ENCODE assay signal across 23 mouse cellular contexts in genomic region chr17:80241594-80241993, GRCm38 (mm10). TPM values are rescaled to one million over a fixed set of nuclear protein-coding genes. Genes with fewer than 3 reads are reported as not detected.
A peak's percentile ranks its signal among the peaks of the same experiment; 100 is the strongest.
DNase-seq lines count a peak whose midpoint lies in the region; ATAC-seq and TF ChIP-seq lines count a peak whose summit lies in the region.
"Had no signal": no experiment of that assay in that cellular context is flagged by ENCODE, and none has a peak within 500 bp of the region (broad histone marks: within the 10 kb centered on the region; RNA-seq: fewer than 3 reads in every experiment).

No protein-coding gene starts in this region.

- H3K27ac ChIP-seq in liver, postnatal 0 days (ENCODE audit: low read depth) = no peak overlapping the region
- no peak overlapping the region for H3K27ac ChIP-seq in kidney, embryonic 15.5 days
- H3K27ac ChIP-seq: embryonic facial prominence, embryonic 10.5 days; embryonic facial prominence, embryonic 12.5 days; forebrain, embryonic 13.5 days; forebrain, embryonic 15.5 days had no signal

- 85% methylated on average over 9 of the region's 9 CpGs for WGBS in liver, postnatal 0 days (ENCODE audit: insufficient replicate concordance)
- WGBS in kidney, embryonic 15.5 days = 88% methylated on average over 9 of the region's 9 CpGs

- H3K36me3 ChIP-seq in liver, postnatal 0 days (replicated peaks; ENCODE audit: insufficient read depth, low read length) = peaks cover 33% of the 10 kb centered on the region
- peaks cover 82% of the 10 kb centered on the region for H3K36me3 ChIP-seq in kidney, embryonic 15.5 days

- H3K9ac ChIP-seq in liver, postnatal 0 days (replicated peaks) = no peak overlapping the region
- H3K9ac ChIP-seq in kidney, embryonic 15.5 days = no peak overlapping the region
- H3K9ac ChIP-seq: embryonic facial prominence, embryonic 12.5 days; forebrain, embryonic 13.5 days; forebrain, embryonic 15.5 days; forebrain, postnatal 0 days had no signal

- no peaks in the 10 kb centered on the region for H3K27me3 ChIP-seq in liver, postnatal 0 days (ENCODE audit: insufficient read depth, low read length)
- H3K27me3 ChIP-seq in kidney, embryonic 15.5 days = no peaks in the 10 kb centered on the region
- H3K27me3 ChIP-seq: embryonic facial prominence, embryonic 12.5 days; forebrain, embryonic 13.5 days; forebrain, embryonic 15.5 days; Patski had no signal

- no peak overlapping the region for H3K4me2 ChIP-seq in liver, postnatal 0 days (ENCODE audit: low read depth, low read length)
- H3K4me2 ChIP-seq in kidney, embryonic 15.5 days = no peak overlapping the region
- H3K4me2 ChIP-seq: embryonic facial prominence, embryonic 12.5 days; forebrain, embryonic 13.5 days; forebrain, embryonic 15.5 days had no signal

- H3K9me3 ChIP-seq in liver, postnatal 0 days (ENCODE audit: low read length) = no peaks in the 10 kb centered on the region
- no peaks in the 10 kb centered on the region for H3K9me3 ChIP-seq in kidney, embryonic 15.5 days (replicated peaks)
- H3K9me3 ChIP-seq: embryonic facial prominence, embryonic 10.5 days; embryonic facial prominence, embryonic 12.5 days; forebrain, embryonic 13.5 days; forebrain, embryonic 15.5 days; G1E had no signal

- ATAC-seq in liver, postnatal 0 days = no peak
- no peak for ATAC-seq in kidney, embryonic 15.5 days (replicated peaks; ENCODE audit: low FRiP score)
- ATAC-seq: activated CD4-positive, CD25-positive, alpha-beta regulatory T cell, adult 4 months; forebrain, embryonic 13.5 days; forebrain, embryonic 15.5 days; forebrain, postnatal 0 days; Patski had no signal

- no peak for DNase-seq in liver, postnatal 0 days
- DNase-seq in liver = no peak
- DNase-seq in ES-CJ7 (ENCODE audit: low read depth, low spot score) = peak; percentile 36
- DNase-seq in ZHBTc4 (ENCODE audit: low read depth, low spot score) = peak; percentile 19
- no peak for DNase-seq in kidney, postnatal 25 days
- DNase-seq: adrenal gland, adult 8-10 months; adrenal gland, postnatal 14 days; adrenal gland, postnatal 36 days; B cell, adult 2 months; cerebellum, adult 11-12 months; cerebellum, adult 2 months; cerebellum, adult 9-10 months; cerebellum, postnatal 10 days; cerebellum, postnatal 25 days; forebrain, postnatal 0 days had no signal

- 0 out of 2 replicates have a peak, but pooled peaks have one; percentile 9 for TF ChIP-seq CTCF in liver, postnatal 0 days (IDR thresholded peaks at IDR 0.05; ENCODE audit: low read depth)

- H3K4me1 ChIP-seq in liver, postnatal 0 days (ENCODE audit: insufficient read depth) = 0 out of 2 replicates have a peak, but pooled peaks cover 3% of the 10 kb centered on the region
- H3K4me1 ChIP-seq in kidney, embryonic 15.5 days = no peaks in the 10 kb centered on the region
- H3K4me1 ChIP-seq: embryonic facial prominence, embryonic 10.5 days; embryonic facial prominence, embryonic 12.5 days; forebrain, embryonic 13.5 days; forebrain, embryonic 15.5 days had no signal

- no peak for TF ChIP-seq EP300 in liver, postnatal 0 days (IDR thresholded peaks at IDR 0.05; ENCODE audit: low read depth)

- no peak overlapping the region for H3K4me3 ChIP-seq in liver, postnatal 0 days (ENCODE audit: low read depth, low read length)
- H3K4me3 ChIP-seq in kidney, embryonic 15.5 days (replicated peaks) = no peak overlapping the region
- H3K4me3 ChIP-seq: embryonic facial prominence, embryonic 10.5 days; embryonic facial prominence, embryonic 12.5 days; forebrain, embryonic 13.5 days; forebrain, embryonic 15.5 days had no signal

RNA-seq across cellular contexts. Expression of gene Gemin6, which starts 17.4 kb away (rescaled TPM):
- polyA plus RNA-seq in liver, postnatal 0 days (2015; fragmentation: Nextera tagmentation; extraction: Ambion mirVana) = 16.9 and 17.5 TPM in 2 replicates
- 41.0 and 45.1 TPM in 2 replicates for polyA plus RNA-seq in kidney, embryonic 15.5 days (2015; fragmentation: Nextera tagmentation; extraction: Ambion mirVana)

RNA-seq across cellular contexts. Expression of gene Ttc39d, which starts 34.3 kb away (rescaled TPM):
- polyA plus RNA-seq in liver, postnatal 0 days (2015; fragmentation: Nextera tagmentation; extraction: Ambion mirVana) = not detected in 2 replicates
- polyA plus RNA-seq in kidney, embryonic 15.5 days (2015; fragmentation: Nextera tagmentation; extraction: Ambion mirVana) = 0.16 TPM in 1 of 2 replicates, not detected in the other
- polyA plus RNA-seq: activated CD4-positive, CD25-positive, alpha-beta regulatory T cell, adult 4 months; forebrain, embryonic 15.5 days; G1E had no signal

RNA-seq across cellular contexts. Expression of gene Srsf7, which starts 34.5 kb away (rescaled TPM):
- 131 and 142 TPM in 2 replicates for polyA plus RNA-seq in liver, postnatal 0 days (2015; fragmentation: Nextera tagmentation; extraction: Ambion mirVana)
- 622 and 668 TPM in 2 replicates for polyA plus RNA-seq in kidney, embryonic 15.5 days (2015; fragmentation: Nextera tagmentation; extraction: Ambion mirVana)

RNA-seq across cellular contexts. Expression of gene Morn2, which starts 48.4 kb away (rescaled TPM):
- 11.2 and 11.4 TPM in 2 replicates for polyA plus RNA-seq in liver, postnatal 0 days (2015; fragmentation: Nextera tagmentation; extraction: Ambion mirVana)
- polyA plus RNA-seq in kidney, embryonic 15.5 days (2015; fragmentation: Nextera tagmentation; extraction: Ambion mirVana) = 34.6 and 35.7 TPM in 2 replicates

RNA-seq across cellular contexts. Expression of gene Dhx57, which starts 48.7 kb away (rescaled TPM):
- 1.7 and 1.9 TPM in 2 replicates for polyA plus RNA-seq in liver, postnatal 0 days (2015; fragmentation: Nextera tagmentation; extraction: Ambion mirVana)
- 15.0 and 16.6 TPM in 2 replicates for polyA plus RNA-seq in kidney, embryonic 15.5 days (2015; fragmentation: Nextera tagmentation; extraction: Ambion mirVana)

Comparison
In these comparisons a context has a peak if more than half of its experiments do, and no peak if none do; other contexts are left out.
1. DNase-seq: peak in ES-CJ7 (single experiment) and ZHBTc4 (single experiment); none in liver, postnatal 0 days (single experiment), liver (single experiment) and kidney, postnatal 25 days (0 of 2).